Mouse (Mus musculus) testis, adult 2 months (tissue): ENCODE measurements around the gene Aldh3b2.

Experiments used
- CTCF ChIP-seq: fragments of 200-500 bp; IDR thresholded peaks from 2 replicates; pipeline ENCODE4 v1.5.1; 2012; ENCODE audit warnings: low read depth, mild to moderate bottlenecking, inconsistent platforms, low read length, moderate library complexity; ENCODE audit not compliant: control insufficient read depth, insufficient read depth, insufficient replicate concordance
- POLR2A ChIP-seq: fragments of 200-500 bp; IDR thresholded peaks from 2 replicates; pipeline ENCODE4 v1.6.1; 2012; ENCODE audit warnings: low read depth, mild to moderate bottlenecking, inconsistent platforms, low read length, moderate library complexity; ENCODE audit not compliant: control insufficient read depth

DNA sequence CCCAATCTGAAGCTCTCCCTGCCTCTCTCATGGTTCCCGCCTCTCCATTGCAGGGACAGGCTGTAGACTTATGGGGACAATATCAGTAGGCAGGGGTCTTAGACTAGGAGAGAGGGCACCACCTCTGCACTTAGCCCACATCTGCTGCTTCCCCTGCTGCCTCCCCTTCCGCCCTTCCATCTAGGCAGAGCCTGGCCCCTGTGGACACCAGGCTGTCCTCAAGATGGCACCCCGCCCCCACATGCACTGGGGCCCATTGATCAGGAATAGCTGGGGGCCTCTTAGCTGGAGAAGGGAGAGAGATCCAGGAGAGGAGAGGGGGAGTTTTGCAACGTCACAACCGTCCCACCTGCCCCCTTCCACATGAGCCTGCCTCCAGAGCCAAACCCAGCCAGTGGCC, 20.3 kb downstream of the Aldh3b2 start, which contains the start of gene Tbx10:
- TF ChIP-seq CTCF (no peak), POLR2A (no peak)
